Mouse (Mus musculus): Measurements from ENCODE around the gene Ppil6. TPM values are rescaled to one million over a fixed set of nuclear protein-coding genes. Genes with fewer than 3 reads are reported as not detected.
A peak's percentile ranks its signal among the peaks of the same experiment; 100 is the strongest.

The Ppil6 gene
- polyA plus RNA-seq, 1 experiment = not detected

GRCm38 (mm10) chr10:41472534-41472933, 17.7 kb upstream of the Ppil6 start:
- peaks cover 18% of the 10 kb centered on the region; the same call in 1 of the 2 replicates for H3K4me1 ChIP-seq (ENCODE audit: control insufficient read depth, insufficient read depth, insufficient read length)
- no peak overlapping the region for H3K4me3 ChIP-seq (ENCODE audit: extremely low read depth, insufficient read depth, insufficient read length)
- H3K36me3 ChIP-seq (ENCODE audit: control insufficient read depth, insufficient read depth, low read length) = no peaks in the 10 kb centered on the region; the same call in 1 of the 2 replicates
- TF ChIP-seq CTCF (IDR thresholded peaks at IDR 0.05; ENCODE audit: extremely low read depth, insufficient read depth, insufficient read length, insufficient replicate concordance) (no peak), POLR2A (IDR thresholded peaks at IDR 0.05; ENCODE audit: low read depth, low read length) (no peak)
- DNase-seq (ENCODE audit: low read depth in 1 of 2, low spot score in 2 of 2) = no peak
- peak overlapping the region; percentile 76 for H3K27ac ChIP-seq (ENCODE audit: insufficient read depth, low read length)
- no peaks in the 10 kb centered on the region for H3K27me3 ChIP-seq (ENCODE audit: control insufficient read depth, insufficient read depth, low read length)

GRCm38 (mm10) chr10:41472962-41473481, 17.2 kb upstream of the Ppil6 start:
- H3K36me3 ChIP-seq (ENCODE audit: control insufficient read depth, insufficient read depth, low read length) = peaks cover under 1% of the 10 kb centered on the region; the same call in 1 of the 2 replicates
- no peak overlapping the region for H3K4me3 ChIP-seq (ENCODE audit: extremely low read depth, insufficient read depth, insufficient read length)
- peak overlapping the region; percentile 76 for H3K27ac ChIP-seq (ENCODE audit: insufficient read depth, low read length)
- no peak for TF ChIP-seq CTCF (IDR thresholded peaks at IDR 0.05; ENCODE audit: extremely low read depth, insufficient read depth, insufficient read length, insufficient replicate concordance)
- TF ChIP-seq POLR2A (IDR thresholded peaks at IDR 0.05; ENCODE audit: low read depth, low read length) = no peak
- peaks cover 23% of the 10 kb centered on the region; the same call in 1 of the 2 replicates for H3K4me1 ChIP-seq (ENCODE audit: control insufficient read depth, insufficient read depth, insufficient read length)
- no peaks in the 10 kb centered on the region for H3K27me3 ChIP-seq (ENCODE audit: control insufficient read depth, insufficient read depth, low read length)
- DNase-seq (ENCODE audit: low read depth in 1 of 2, low spot score in 2 of 2) = no peak
- 42% methylated on average over 5 of the region's 5 CpGs for WGBS

GRCm38 (mm10) chr10:41473782-41474468, 16.3 kb upstream of the Ppil6 start:
- DNase-seq (ENCODE audit: low read depth in 1 of 2, low spot score in 2 of 2) = peak in 1 of 2 experiments; percentile 67
- WGBS = 14% methylated on average over 6 of the region's 6 CpGs
- Histone ChIP-seq H3K4me3 (ENCODE audit: extremely low read depth, insufficient read depth, insufficient read length) (no peak overlapping the region), H3K27ac (ENCODE audit: insufficient read depth, low read length) (peak overlapping the region; percentile 76), H3K36me3 (ENCODE audit: control insufficient read depth, insufficient read depth, low read length) (peaks cover 9% of the 10 kb centered on the region), H3K4me1 (ENCODE audit: control insufficient read depth, insufficient read depth, insufficient read length) (peaks cover 24% of the 10 kb centered on the region; the same call in 1 of the 2 replicates), H3K27me3 (ENCODE audit: control insufficient read depth, insufficient read depth, low read length) (no peaks in the 10 kb centered on the region)
- TF ChIP-seq POLR2A (IDR thresholded peaks at IDR 0.05; ENCODE audit: low read depth, low read length) (no peak), CTCF (IDR thresholded peaks at IDR 0.05; ENCODE audit: extremely low read depth, insufficient read depth, insufficient read length, insufficient replicate concordance) (no peak)

- no peak for TF ChIP-seq POLR2A (IDR thresholded peaks at IDR 0.05; ENCODE audit: low read depth, low read length)
- TF ChIP-seq CTCF (IDR thresholded peaks at IDR 0.05; ENCODE audit: extremely low read depth, insufficient read depth, insufficient read length, insufficient replicate concordance) = no peak
- H3K4me1 ChIP-seq (ENCODE audit: control insufficient read depth, insufficient read depth, insufficient read length) = peaks cover 24% of the 10 kb centered on the region; the same call in 1 of the 2 replicates
- peak overlapping the region; percentile 73 for H3K27ac ChIP-seq (ENCODE audit: insufficient read depth, low read length)
Measured at GRCm38 (mm10) chr10:41474981-41475391, 15.3 kb upstream of the Ppil6 start.

GRCm38 (mm10) chr10:41476171-41477017, 13.8 kb upstream of the Ppil6 start, which contains the start of gene Mical1:
Gene Mical1 (plus strand): TSS chr10:41476314.
- 2% methylated on average over 35 of the region's 35 CpGs for WGBS
- peak in 1 of 2 experiments; percentile 75 for DNase-seq (ENCODE audit: low read depth in 1 of 2, low spot score in 2 of 2)
- Histone ChIP-seq H3K4me1 (ENCODE audit: control insufficient read depth, insufficient read depth, insufficient read length) (peaks cover 24% of the 10 kb centered on the region; the same call in 1 of the 2 replicates), H3K4me3 (ENCODE audit: extremely low read depth, insufficient read depth, insufficient read length) (peak within 1 kb of the TSS; percentile 65), H3K36me3 (ENCODE audit: control insufficient read depth, insufficient read depth, low read length) (peaks cover 29% of the 10 kb centered on the region), H3K27me3 (ENCODE audit: control insufficient read depth, insufficient read depth, low read length) (no peaks in the 10 kb centered on the region), H3K27ac (ENCODE audit: insufficient read depth, low read length) (peak within 1 kb of the TSS; percentile 87)
- TF ChIP-seq POLR2A (IDR thresholded peaks at IDR 0.05; ENCODE audit: low read depth, low read length) = no peak
- TF ChIP-seq CTCF (IDR thresholded peaks at IDR 0.05; ENCODE audit: extremely low read depth, insufficient read depth, insufficient read length, insufficient replicate concordance) = no peak

More at GRCm38 (mm10) chr10:41474981-41475391, 15.3 kb upstream of the Ppil6 start:
- no peak overlapping the region for H3K4me3 ChIP-seq (ENCODE audit: extremely low read depth, insufficient read depth, insufficient read length)
- DNase-seq (ENCODE audit: low read depth in 1 of 2, low spot score in 2 of 2) = no peak
- peaks cover 19% of the 10 kb centered on the region for H3K36me3 ChIP-seq (ENCODE audit: control insufficient read depth, insufficient read depth, low read length)
- WGBS = 76% methylated on average over 1 of the region's 1 CpGs
- H3K27me3 ChIP-seq (ENCODE audit: control insufficient read depth, insufficient read depth, low read length) = no peaks in the 10 kb centered on the region

GRCm38 (mm10) chr10:41477018-41477277, 13.3 kb upstream of the Ppil6 start:
- H3K36me3 ChIP-seq (ENCODE audit: control insufficient read depth, insufficient read depth, low read length) = peaks cover 35% of the 10 kb centered on the region
- peaks cover 24% of the 10 kb centered on the region; the same call in 1 of the 2 replicates for H3K4me1 ChIP-seq (ENCODE audit: control insufficient read depth, insufficient read depth, insufficient read length)
- no peak for DNase-seq (ENCODE audit: low read depth in 1 of 2, low spot score in 2 of 2)
- no peaks in the 10 kb centered on the region for H3K27me3 ChIP-seq (ENCODE audit: control insufficient read depth, insufficient read depth, low read length)
- H3K4me3 ChIP-seq (ENCODE audit: extremely low read depth, insufficient read depth, insufficient read length) = peak overlapping the region; percentile 65
- H3K27ac ChIP-seq (ENCODE audit: insufficient read depth, low read length) = peak overlapping the region; percentile 87
- TF ChIP-seq CTCF (IDR thresholded peaks at IDR 0.05; ENCODE audit: extremely low read depth, insufficient read depth, insufficient read length, insufficient replicate concordance) (no peak), POLR2A (IDR thresholded peaks at IDR 0.05; ENCODE audit: low read depth, low read length) (no peak)
- WGBS = under 1% methylated on average over 9 of the region's 9 CpGs
